Mouse (Mus musculus) fat pad, adult 2 months (tissue): ENCODE results near the gene Gm49396.
A peak's percentile ranks its signal among the peaks of the same experiment; 100 is the strongest.

Experiments
- DNase-seq: peaks from one replicate; pipeline ENCODE4 v3.0.0-alpha.2; 2011; ENCODE audit warnings: low read depth, low spot score; ENCODE audit errors: extremely low read depth

Gm49396 gene

DNA sequence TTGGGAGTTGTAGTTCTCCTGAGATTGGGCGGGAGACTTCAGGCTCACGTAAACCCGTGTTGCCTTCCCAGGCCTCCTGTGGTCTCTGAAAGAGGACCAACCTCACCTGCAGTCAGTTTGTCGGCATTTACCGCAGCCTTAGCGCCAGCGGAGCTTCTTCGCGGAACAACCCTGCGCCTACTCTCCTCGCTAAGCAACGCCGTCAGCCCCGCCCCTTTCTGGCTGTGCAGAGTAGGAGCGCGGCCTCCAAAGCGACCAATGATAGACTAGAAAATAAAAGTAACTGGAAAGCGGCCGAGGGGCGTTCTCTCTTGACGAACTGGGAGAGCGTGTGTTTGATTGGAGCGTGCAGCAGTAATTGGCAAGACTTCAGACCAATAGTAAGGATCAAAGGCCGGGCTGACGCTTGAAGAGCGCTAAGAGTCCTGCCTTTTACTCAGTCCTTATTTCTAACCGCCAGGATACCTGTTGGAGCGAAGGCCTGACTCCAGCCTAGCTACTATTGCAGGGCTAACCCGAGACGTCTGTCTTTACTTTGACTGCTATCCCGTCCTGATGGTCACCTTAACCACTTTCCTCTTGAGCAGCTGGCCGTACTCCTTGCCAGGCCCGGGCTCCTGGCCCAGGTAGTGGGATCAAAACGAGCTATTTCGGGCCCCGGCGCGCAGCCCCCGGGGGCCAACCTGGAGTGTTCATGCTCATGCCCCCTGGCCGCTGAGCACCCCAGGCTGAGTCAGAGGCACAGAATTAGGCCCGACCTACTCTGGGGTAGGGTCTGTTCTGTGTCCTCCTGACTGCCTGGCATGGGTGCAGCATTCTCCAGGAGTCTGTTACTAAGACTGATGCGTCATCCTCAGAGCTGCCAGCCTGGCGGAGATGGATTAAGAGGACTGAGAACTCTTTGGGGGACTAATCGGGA is 10.8 kb upstream of the Gm49396 start, which contains the start of the genes Hspb6 and Proser3:
Hspb6 (plus strand) TSS at position 77 of the 919 bp plus-strand sequence.
Proser3 (minus strand) TSS at position 198 of the 919 bp plus-strand sequence.
- DNase-seq = peak; percentile 97

GRCm38 (mm10) chr7:30553021-30553589 is 10.0 kb upstream of the Gm49396 start:
- no peak for DNase-seq

DNA sequence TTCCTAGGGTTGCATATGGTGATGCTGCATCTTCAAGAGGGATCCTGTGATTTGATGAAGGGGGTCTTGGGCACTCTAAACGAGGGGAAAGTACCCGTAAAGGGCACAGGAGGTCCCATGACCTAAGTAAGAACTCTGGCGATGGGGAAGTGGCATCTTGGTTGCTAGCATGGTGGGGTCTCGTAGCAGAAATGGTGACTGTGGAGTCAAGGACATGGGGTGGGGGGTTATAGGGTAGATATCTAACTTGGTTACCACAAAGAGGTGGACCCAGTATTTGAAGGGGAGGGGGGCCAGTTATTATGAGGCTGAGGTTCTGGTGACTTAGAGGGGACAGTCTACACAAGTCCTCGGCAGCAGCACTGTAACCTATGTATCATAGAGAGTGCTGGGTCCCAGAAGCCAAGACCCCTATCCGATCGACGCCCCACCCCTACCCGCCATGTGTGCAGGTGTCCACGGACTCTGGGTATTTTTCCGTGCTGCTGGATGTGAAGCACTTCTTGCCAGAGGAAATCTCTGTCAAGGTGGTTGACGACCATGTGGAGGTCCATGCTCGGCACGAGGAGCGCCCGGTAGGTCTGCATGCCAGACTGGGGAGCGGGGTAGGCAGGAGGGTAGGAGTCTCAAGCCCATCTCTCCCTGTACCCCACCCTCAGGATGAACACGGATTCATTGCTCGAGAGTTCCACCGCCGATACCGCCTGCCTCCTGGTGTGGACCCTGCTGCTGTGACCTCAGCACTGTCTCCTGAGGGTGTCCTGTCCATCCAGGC is 9.1 kb upstream of the Gm49396 start:
- DNase-seq = no peak

DNA sequence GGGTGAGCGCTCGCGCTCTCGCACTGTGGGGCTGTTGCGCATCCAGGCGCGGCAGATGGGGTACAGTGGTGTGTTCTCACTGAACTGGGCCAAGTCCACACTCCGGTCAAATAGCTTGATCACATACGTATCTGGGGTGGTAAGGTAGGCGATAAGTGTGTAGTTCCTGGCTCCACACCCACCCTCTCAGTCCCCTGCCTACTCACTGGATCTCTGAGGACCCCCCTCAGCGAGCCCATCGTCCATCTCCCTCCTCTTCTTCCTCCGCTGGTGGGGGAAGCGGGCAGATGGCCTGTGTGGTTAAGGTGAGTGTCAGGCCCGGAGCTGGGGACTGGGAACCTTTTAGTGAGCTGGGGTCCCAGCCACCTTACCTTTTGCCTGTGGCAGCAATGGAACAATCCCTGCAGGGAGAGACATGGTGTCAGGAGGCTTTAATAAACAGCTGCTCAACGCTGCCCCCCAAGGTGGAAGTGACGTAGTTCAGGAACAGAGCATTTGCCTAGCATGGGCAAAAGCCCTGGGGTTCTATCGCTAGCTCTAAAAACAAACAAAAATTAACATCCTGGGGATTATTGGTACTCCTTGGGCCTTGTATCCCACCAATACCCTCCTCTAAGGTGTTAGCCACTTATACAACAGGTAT is 6.1 kb upstream of the Gm49396 start:
- DNase-seq = no peak

GRCm38 (mm10) chr7:30557901-30558514 is 5.1 kb upstream of the Gm49396 start:
- DNase-seq = no peak

DNA sequence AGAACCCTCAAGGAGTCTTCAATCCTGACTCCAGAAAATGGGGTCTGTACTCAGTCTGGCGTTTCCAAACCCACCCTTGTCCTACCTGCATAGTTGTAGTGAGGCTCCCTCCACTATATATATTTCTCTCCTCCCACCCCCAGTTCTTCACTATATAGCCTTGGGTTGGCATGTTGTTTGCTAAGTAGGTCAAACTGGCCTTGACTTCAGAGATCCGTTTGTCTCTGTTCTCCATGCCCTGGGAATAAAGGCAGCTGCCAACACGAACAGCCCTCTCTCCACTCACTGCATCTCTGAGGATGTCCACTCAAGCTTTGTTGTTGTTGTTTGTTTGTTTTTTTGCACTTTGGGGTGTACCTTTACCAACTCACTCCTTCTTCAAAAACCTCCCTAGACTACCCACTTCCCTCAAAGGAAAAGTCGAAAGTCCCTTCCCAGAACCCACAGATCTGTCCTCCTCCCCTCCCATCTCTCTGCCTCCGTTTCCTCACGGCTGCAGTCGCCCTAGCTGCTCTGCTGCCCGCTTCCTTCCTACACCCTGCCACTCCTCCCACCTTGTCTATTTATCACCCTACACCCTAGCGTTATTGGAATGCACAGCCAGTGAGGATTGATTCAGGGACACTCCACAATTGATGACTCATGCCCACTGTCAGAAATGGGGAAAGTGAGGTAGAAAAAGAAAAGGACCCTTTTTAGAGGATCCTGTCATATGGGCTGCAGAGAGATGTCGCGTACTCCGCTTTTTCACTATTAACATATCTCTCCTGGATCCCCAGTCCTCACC is 4.3 kb upstream of the Gm49396 start:
- DNase-seq = no peak

GRCm38 (mm10) chr7:30559443-30559954 is 3.6 kb upstream of the Gm49396 start, which contains the start of gene Lin37:
TSS of gene Lin37 (minus strand) at chr7:30559838.
- peak; percentile 91 for DNase-seq

DNA sequence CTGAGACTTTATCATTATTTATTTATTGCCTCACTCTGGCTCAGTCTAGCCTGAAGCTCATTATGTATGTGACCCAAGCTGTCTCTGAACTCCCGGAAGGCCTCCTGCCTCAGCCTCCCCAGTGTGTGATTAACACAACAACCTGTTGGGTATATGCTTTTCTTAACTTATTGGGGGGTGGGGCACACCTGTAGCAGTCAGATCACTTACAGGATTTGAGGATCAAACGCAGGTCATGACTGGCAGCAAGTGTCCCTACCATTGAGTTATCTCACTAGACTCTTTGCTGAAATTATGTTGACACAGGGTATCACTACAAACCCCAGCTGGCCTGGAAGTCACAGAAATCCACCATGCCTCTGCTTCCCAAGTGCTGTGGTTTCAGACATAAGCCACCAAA is 2.8 kb upstream of the Gm49396 start:
- DNase-seq = no peak

- DNase-seq = no peak
These were observed 523 bp upstream of the Gm49396 start for GRCm38 (mm10) chr7:30562526-30563116.

DNA sequence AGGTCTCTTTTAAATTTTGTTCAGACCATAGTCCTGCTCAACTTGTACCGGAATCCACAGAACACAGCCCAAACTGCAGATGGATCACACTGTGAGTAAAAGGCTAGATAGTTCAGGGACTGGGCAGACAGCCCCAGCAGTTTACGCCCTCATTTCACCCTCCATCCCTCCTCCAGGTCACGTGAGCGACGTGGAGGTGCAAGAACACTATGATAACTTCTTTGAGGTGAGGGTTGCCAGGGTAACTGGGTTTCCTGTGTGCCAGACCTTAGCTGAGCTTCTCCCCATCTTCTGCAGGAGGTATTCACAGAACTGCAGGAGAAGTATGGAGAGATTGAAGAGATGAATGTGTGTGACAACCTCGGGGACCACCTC is 749 bp downstream of the Gm49396 start:
- no peak for DNase-seq

- DNase-seq = no peak
These were observed 1.9 kb downstream of the Gm49396 start, which contains the start of gene Igflr1 for GRCm38 (mm10) chr7:30564970-30565571. TSS of gene Igflr1 (plus strand) at chr7:30565427.

DNA sequence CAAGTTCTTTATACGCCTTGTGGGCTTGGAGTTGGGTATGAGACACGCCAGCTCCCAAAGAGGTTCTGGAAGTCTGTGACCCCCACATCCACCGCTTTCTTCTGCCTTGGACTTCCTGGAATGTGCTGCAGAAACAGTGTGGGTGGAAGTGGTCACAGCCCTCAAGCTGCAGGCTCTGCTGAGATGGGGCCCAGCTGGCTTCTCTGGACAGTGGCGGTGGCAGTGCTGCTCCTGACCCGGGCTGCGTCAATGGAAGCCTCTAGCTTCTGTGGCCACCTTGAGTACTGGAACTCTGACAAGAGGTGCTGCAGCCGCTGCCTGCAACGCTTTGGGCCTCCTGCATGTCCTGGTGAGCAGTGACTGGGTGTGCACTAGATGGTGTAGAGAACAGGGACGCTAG is 2.9 kb downstream of the Gm49396 start:
- DNase-seq = no peak

DNA sequence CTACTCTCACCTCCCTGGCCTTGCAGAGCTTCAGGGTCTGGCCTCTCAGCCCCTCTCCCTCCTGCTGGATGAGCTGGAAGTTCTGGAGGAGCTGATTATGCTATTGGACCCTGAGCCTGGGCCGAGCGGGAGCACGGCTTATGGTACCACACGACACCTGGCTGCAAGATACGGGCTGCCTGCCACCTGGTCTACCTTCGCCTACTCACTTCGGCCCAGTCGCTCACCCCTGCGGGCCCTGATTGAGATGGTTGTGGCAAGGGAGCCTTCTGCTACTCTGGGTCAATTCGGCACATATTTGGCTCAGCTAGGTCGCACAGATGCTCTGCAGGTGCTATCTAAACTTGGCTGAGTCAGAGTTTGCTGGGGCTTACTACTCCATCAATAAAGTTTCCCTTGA is 4.4 kb downstream of the Gm49396 start:
- no peak for DNase-seq

DNA sequence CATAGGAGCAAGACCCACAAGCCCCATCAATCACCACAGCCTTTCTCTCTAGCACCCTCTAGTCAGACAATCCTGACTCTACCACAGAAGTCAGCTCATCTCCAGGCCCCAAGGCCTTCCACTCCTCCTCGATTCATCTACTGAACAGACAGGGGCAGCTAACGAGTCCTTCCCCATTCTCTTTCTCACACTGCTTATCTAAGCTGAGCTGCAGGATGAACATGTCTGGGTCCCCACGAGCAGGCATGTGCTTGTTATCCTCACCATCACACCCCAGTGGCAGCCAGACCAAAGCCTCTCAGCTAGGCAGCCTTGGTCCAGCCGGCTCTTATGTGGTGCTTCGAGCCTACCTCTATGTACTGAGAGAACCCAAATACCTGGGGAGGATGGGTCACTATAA is 9.2 kb downstream of the Gm49396 start:
- no peak for DNase-seq

GRCm38 (mm10) chr7:30572969-30573368 is 9.8 kb downstream of the Gm49396 start:
- peak; percentile 45 for DNase-seq

DNA sequence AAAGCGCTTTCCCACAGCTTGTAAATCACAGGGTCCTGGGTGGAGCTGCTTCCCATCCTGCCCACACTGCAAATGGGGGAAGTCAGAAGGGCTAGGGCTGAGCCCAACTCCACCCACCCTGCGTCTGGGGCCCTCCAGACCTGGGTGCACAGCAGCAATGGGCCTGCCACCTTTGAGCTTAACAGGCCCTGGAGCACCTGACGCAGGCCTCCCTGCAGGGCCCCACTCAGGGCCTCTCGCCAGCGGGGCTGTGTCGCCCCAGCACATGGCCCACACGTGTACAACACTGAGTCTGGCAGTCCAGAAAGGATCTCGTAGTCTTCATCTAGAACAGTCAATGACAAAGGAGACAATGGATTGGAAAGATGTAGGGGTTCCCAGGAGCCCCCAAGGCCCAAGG is 16.8 kb downstream of the Gm49396 start:
- no peak for DNase-seq

DNA sequence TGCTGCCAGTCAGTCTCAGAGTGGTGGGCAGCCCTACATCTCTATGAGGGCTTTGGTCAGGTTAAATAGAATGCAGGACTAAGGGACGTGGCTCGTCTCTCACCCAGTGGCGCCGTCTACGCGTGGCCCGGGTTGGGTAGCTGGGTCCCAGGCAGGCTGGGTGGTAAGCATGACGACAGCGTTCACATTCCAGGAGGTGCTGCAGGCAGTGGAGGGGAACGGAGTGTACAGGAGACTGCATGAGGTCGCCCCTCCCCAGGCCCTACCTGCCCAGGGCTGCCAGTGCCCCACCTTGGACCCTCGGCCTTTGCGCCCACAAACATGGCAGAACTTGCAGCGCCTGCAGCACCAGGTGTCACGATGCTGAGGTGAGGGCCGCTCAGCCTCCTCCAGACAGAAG is 18.4 kb downstream of the Gm49396 start:
- no peak for DNase-seq

GRCm38 (mm10) chr7:30584339-30584738 is 21.2 kb downstream of the Gm49396 start:
- DNase-seq = no peak

DNA sequence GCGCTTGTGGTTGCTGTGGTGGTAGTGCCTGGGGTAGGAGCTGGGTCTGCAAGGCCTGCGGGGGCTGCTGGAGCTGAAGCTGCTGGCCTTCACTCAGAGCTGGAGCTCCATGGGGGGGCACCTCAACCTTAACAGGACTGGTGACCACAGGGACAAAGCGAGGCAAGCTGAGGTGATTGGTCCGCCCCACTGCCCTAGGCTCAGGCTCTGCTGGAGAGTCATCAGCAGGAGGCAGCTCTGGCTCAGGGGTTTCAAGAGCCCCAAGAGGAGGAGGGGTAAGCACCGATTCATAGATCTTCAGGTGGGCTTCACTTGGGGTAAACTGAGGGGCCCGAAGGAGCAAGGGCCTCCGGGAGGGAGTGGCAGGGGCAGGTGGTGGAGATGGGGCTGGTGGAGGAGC is 22.0 kb downstream of the Gm49396 start:
- no peak for DNase-seq
